Mouse (Mus musculus) thymus, adult 2 months (tissue): Measurements from ENCODE around the gene Tnrc6c.

Experiments
- CTCF ChIP-seq: fragments of 200-500 bp; IDR thresholded peaks from 2 replicates; pipeline ENCODE4 v1.5.1; 2012; ENCODE audit warnings: mild to moderate bottlenecking, control low read depth, low read length, moderate library complexity, borderline replicate concordance; ENCODE audit not compliant: control insufficient read depth, poor library complexity, insufficient read depth; ENCODE audit errors: extremely low read depth
- POLR2A ChIP-seq: fragments of 200-500 bp; IDR thresholded peaks from 2 replicates; pipeline ENCODE4 v1.6.1; 2012; ENCODE audit warnings: mild to moderate bottlenecking, low read length, control low read depth, moderate library complexity; ENCODE audit not compliant: control insufficient read depth, poor library complexity, insufficient read depth; ENCODE audit errors: extremely low read depth

DNA sequence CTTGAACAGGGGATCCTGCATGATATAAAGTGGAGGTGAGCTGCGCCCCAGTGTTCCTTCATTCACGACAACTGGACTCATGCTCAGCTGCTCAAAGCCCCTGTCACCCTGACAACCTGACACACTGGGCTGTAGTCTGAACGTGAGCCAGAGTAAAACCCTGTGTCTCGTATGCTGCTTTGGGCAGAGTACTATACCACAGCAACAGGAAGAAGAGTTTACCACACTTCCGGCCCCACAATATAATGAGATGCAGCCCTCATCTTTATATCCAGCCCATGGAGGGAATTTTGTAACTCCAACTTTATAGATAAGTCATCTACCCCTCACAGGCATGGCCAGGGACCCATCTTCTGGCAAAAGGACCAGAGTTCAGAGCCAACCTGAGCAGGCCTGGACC, 123.0 kb downstream of the Tnrc6c start:
- no peak for TF ChIP-seq CTCF
- TF ChIP-seq POLR2A: no peak
